Mouse (Mus musculus) R1 (cell line): ENCODE measurements around the gene Ssxb1.
"Not testable (repeated sequence)": the region's sequence is repeated elsewhere in the genome, so short reads cannot be mapped to it uniquely, and the experiment has no call there.

ENCODE experiments used
- DNase-seq: peaks from one replicate; pipeline ENCODE4 v3.0.0-alpha.2; 2018; ENCODE audit warnings: low read depth, low spot score

Gene Ssxb1

DNA sequence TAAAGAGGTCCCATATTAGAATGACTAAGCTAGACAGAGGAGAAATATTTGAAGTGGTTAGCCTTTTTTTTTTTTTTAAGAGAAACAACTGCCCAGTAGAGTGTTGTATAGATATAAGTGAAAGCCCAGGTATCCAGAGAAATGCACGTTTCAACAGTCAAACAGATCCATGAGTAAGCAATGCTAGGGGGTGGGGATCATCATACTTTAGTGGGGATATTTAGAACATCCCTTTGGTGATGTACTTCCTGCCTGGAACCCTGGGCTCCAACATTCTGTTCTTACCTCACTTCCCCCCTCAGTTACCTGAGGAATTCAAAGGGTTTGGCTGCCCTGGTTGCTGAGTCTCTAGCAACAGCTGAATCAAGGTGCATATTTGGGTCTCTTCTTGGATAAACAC is at the start of gene Ssxb1:
Ssxb1 (plus strand) TSS at position 301 of the 400 bp plus-strand sequence.
- DNase-seq, result not testable (repeated sequence)

- DNase-seq, result not testable (repeated sequence)
Measured at GRCm38 (mm10) chrX:8366678-8367077, 46.4 kb upstream of the Ssxb1 start, which contains the start of gene Ssxb9. Gene Ssxb9 (plus strand): TSS chrX:8366978.

GRCm38 (mm10) chrX:8461626-8462025 is 48.5 kb downstream of the Ssxb1 start, which contains the start of gene Ssxb2:
Gene Ssxb2 (minus strand): TSS chrX:8461726.
- DNase-seq, result not testable (repeated sequence)
